Mouse (Mus musculus): ENCODE data around the gene Zbed6. TPM values are rescaled to one million over a fixed set of nuclear protein-coding genes. Genes with fewer than 3 reads are reported as not detected.

Gene Zbed6
- polyA plus RNA-seq, 1 experiment from 2014 or later: not detected

GRCm38 (mm10) chr1:133610601-133611000, 50.1 kb downstream of the Zbed6 start:
- H3K36me3 ChIP-seq (replicated peaks): peaks cover 47% of the 10 kb centered on the region
- H3K9me3 ChIP-seq: no peaks in the 10 kb centered on the region
- H3K4me3 ChIP-seq: peak overlapping the region; percentile 97
- no peak for DNase-seq (ENCODE audit: low spot score)
- H3K4me1 ChIP-seq: peaks cover 11% of the 10 kb centered on the region
- no peaks in the 10 kb centered on the region for H3K27me3 ChIP-seq (replicated peaks; ENCODE audit: low read depth, poor library complexity, severe bottlenecking)
- WGBS: 57% methylated on average over 6 of the region's 6 CpGs
- H3K27ac ChIP-seq (replicated peaks): peak overlapping the region; percentile 100

GRCm38 (mm10) chr1:133609771-133610502, 50.7 kb downstream of the Zbed6 start, which contains the start of gene Snrpe:
Gene Snrpe (minus strand): TSS chr1:133610291.
- Histone ChIP-seq H3K36me3 (replicated peaks) (peaks cover 50% of the 10 kb centered on the region), H3K4me3 (peak within 1 kb of the TSS; percentile 97), H3K27me3 (replicated peaks; ENCODE audit: low read depth, poor library complexity, severe bottlenecking) (no peaks in the 10 kb centered on the region), H3K4me1 (peaks cover 11% of the 10 kb centered on the region), H3K9me3 (no peaks in the 10 kb centered on the region), H3K27ac (replicated peaks) (peak within 1 kb of the TSS; percentile 100)
- under 1% methylated on average over 73 of the region's 73 CpGs for WGBS
- DNase-seq (ENCODE audit: low spot score): peak; percentile 98

Other genes with a start within 250 kb of the Zbed6 start
- gene Sox13, start 236.5 kb downstream of the Zbed6 start, polyA plus RNA-seq (2016; fragmentation: Nextera tagmentation; extraction: Ambion mirVana): 12.1 and 18.1 TPM in 2 replicates
- 907 and 930 TPM in 2 replicates for gene Snrpe, start 50.6 kb downstream of the Zbed6 start, polyA plus RNA-seq (2016; fragmentation: Nextera tagmentation; extraction: Ambion mirVana)
- 5.0 and 6.3 TPM in 2 replicates for gene Gm38394, start 433 bp upstream of the Zbed6 start, polyA plus RNA-seq (2016; fragmentation: Nextera tagmentation; extraction: Ambion mirVana)
- 0.16 and 0.39 TPM in 2 replicates for gene Lax1, start 29.2 kb upstream of the Zbed6 start, polyA plus RNA-seq (2016; fragmentation: Nextera tagmentation; extraction: Ambion mirVana)
- 4.7 and 5.2 TPM in 2 replicates for gene Atp2b4, start 140.2 kb upstream of the Zbed6 start, polyA plus RNA-seq (2016; fragmentation: Nextera tagmentation; extraction: Ambion mirVana)
- 0.38 and 0.79 TPM in 2 replicates for gene Optc, start 247.1 kb upstream of the Zbed6 start, polyA plus RNA-seq (2016; fragmentation: Nextera tagmentation; extraction: Ambion mirVana)